Mouse (Mus musculus): ENCODE data around the gene Ptprm. TPM values are rescaled to one million over a fixed set of nuclear protein-coding genes. Genes with fewer than 3 reads are reported as not detected.
A peak's percentile ranks its signal among the peaks of the same experiment; 100 is the strongest.

The Ptprm gene
- polyA plus RNA-seq, 1 experiment from 2014 or later = 45.7 TPM

DNA sequence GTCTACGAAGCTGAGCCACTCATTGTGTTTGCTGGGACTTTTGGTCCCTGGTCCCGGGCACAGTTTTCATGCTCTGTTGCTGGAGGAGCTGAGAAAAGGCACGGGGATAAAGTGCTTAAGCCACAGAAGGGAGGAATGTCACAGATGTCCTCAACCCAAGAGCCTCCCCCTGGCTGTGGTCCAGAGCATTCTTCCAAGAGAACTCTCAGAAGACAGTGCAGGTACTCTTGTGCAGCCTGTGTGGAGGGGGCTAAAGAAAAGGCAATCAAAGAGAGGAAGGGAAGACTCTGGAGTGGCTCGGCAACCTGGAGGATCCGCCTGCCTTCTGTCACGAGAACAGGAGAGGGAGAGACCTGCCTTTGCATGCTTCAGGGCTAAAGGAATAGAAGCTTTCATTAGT lies 617.8 kb downstream of the Ptprm start:
- ATAC-seq (ENCODE audit: low read depth) = peak; percentile 30; the same call in 1 of the 2 replicates
- Histone ChIP-seq H3K27ac (ENCODE audit: low read length) (peak overlapping the region; percentile 30), H3K27me3 (ENCODE audit: control insufficient read depth, insufficient read depth, low read depth, low read length) (no peaks in the 10 kb centered on the region), H3K9ac (ENCODE audit: low read length) (no peak overlapping the region), H3K4me3 (ENCODE audit: low read length) (no peak overlapping the region), H3K9me3 (ENCODE audit: control insufficient read depth, low read length) (no peaks in the 10 kb centered on the region), H3K4me1 (replicated peaks; ENCODE audit: control insufficient read depth, insufficient read depth, low read length) (peaks cover 8% of the 10 kb centered on the region), H3K36me3 (ENCODE audit: control insufficient read depth, insufficient read depth, low read length) (no peaks in the 10 kb centered on the region), H3K4me2 (ENCODE audit: low read depth, low read length) (no peak overlapping the region)
- WGBS = 45% methylated on average over 6 of the region's 6 CpGs

GRCm38 (mm10) chr17:66733541-66733940 lies 620.7 kb downstream of the Ptprm start:
- Histone ChIP-seq H3K4me1 (replicated peaks; ENCODE audit: control insufficient read depth, insufficient read depth, low read length) (peaks cover 4% of the 10 kb centered on the region), H3K4me3 (ENCODE audit: low read length) (no peak overlapping the region), H3K4me2 (ENCODE audit: low read depth, low read length) (no peak overlapping the region), H3K9ac (ENCODE audit: low read length) (no peak overlapping the region), H3K27ac (ENCODE audit: low read length) (no peak overlapping the region), H3K36me3 (ENCODE audit: control insufficient read depth, insufficient read depth, low read length) (no peaks in the 10 kb centered on the region), H3K27me3 (ENCODE audit: control insufficient read depth, insufficient read depth, low read depth, low read length) (no peaks in the 10 kb centered on the region), H3K9me3 (ENCODE audit: control insufficient read depth, low read length) (no peaks in the 10 kb centered on the region)
- 80% methylated on average over 12 of the region's 12 CpGs for WGBS
- no peak for ATAC-seq (ENCODE audit: low read depth)

GRCm38 (mm10) chr17:66729979-66730378 lies 624.3 kb downstream of the Ptprm start:
- no peak for ATAC-seq (ENCODE audit: low read depth)
- no peak overlapping the region for H3K9ac ChIP-seq (ENCODE audit: low read length)
- no peak overlapping the region for H3K4me2 ChIP-seq (ENCODE audit: low read depth, low read length)
- no peaks in the 10 kb centered on the region for H3K36me3 ChIP-seq (ENCODE audit: control insufficient read depth, insufficient read depth, low read length)
- H3K4me3 ChIP-seq (ENCODE audit: low read length) = no peak overlapping the region
- H3K9me3 ChIP-seq (ENCODE audit: control insufficient read depth, low read length) = no peaks in the 10 kb centered on the region
- no peaks in the 10 kb centered on the region for H3K4me1 ChIP-seq (replicated peaks; ENCODE audit: control insufficient read depth, insufficient read depth, low read length)
- no peak overlapping the region for H3K27ac ChIP-seq (ENCODE audit: low read length)
- no peaks in the 10 kb centered on the region for H3K27me3 ChIP-seq (ENCODE audit: control insufficient read depth, insufficient read depth, low read depth, low read length)
- WGBS = 65% methylated on average over 6 of the region's 6 CpGs

- H3K4me3 ChIP-seq (ENCODE audit: low read length) = no peak overlapping the region
- no peaks in the 10 kb centered on the region; the same call in 1 of the 2 replicates for H3K36me3 ChIP-seq (ENCODE audit: control insufficient read depth, insufficient read depth, low read length)
- H3K9ac ChIP-seq (ENCODE audit: low read length) = no peak overlapping the region
- no peaks in the 10 kb centered on the region for H3K27me3 ChIP-seq (ENCODE audit: control insufficient read depth, insufficient read depth, low read depth, low read length)
- H3K9me3 ChIP-seq (ENCODE audit: control insufficient read depth, low read length) = no peaks in the 10 kb centered on the region
- no peak overlapping the region for H3K27ac ChIP-seq (ENCODE audit: low read length)
- H3K4me1 ChIP-seq (replicated peaks; ENCODE audit: control insufficient read depth, insufficient read depth, low read length) = no peaks in the 10 kb centered on the region
- no peak overlapping the region for H3K4me2 ChIP-seq (ENCODE audit: low read depth, low read length)
- no peak for ATAC-seq (ENCODE audit: low read depth)
- WGBS = 45% methylated on average over 9 of the region's 9 CpGs
Measured at GRCm38 (mm10) chr17:66720992-66721351, 633.3 kb downstream of the Ptprm start.

DNA sequence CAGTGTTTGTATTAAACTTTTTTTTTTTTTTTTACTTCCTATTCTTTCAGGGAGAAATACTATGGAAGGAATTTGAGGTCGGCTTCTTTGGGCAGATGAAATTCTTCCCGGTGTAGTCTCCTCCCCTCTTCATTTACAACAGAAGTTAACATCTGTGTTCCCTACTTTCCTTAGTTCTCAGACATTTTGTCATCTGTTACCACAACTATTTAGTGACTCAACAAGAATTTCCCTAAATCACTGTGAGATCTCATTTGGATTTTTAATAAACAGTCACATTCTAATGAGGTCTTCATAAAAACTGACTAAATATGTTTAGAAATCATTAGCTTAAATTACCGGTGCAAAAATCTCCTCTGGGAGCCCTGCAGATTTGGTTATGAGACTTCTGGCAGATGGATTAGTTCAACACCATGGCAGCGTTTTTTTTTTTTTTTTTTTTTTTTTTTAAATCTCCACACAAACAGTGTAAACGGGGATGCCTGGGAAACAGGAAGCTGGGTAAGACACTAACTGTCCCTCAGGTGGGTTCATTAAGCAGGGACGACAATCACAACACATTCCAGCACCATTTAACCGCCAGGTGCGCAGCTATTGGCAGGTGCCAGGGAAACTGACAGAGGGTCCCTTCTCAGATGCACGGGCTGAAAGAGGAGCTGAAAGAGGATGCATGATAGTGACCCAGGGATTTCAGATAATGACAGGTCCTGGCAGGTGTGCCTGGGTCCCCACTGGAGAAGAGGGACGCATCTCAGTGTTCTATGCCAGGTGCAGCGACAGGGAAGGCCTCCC lies 633.9 kb downstream of the Ptprm start:
- WGBS = 48% methylated on average over 11 of the region's 11 CpGs
- no peaks in the 10 kb centered on the region for H3K9me3 ChIP-seq (ENCODE audit: control insufficient read depth, low read length)
- no peak for ATAC-seq (ENCODE audit: low read depth)
- no peak overlapping the region for H3K9ac ChIP-seq (ENCODE audit: low read length)
- no peak overlapping the region for H3K4me3 ChIP-seq (ENCODE audit: low read length)
- H3K4me1 ChIP-seq (replicated peaks; ENCODE audit: control insufficient read depth, insufficient read depth, low read length) = no peaks in the 10 kb centered on the region
- no peaks in the 10 kb centered on the region; the same call in 1 of the 2 replicates for H3K36me3 ChIP-seq (ENCODE audit: control insufficient read depth, insufficient read depth, low read length)
- no peaks in the 10 kb centered on the region for H3K27me3 ChIP-seq (ENCODE audit: control insufficient read depth, insufficient read depth, low read depth, low read length)
- H3K4me2 ChIP-seq (ENCODE audit: low read depth, low read length) = no peak overlapping the region
- H3K27ac ChIP-seq (ENCODE audit: low read length) = no peak overlapping the region

DNA sequence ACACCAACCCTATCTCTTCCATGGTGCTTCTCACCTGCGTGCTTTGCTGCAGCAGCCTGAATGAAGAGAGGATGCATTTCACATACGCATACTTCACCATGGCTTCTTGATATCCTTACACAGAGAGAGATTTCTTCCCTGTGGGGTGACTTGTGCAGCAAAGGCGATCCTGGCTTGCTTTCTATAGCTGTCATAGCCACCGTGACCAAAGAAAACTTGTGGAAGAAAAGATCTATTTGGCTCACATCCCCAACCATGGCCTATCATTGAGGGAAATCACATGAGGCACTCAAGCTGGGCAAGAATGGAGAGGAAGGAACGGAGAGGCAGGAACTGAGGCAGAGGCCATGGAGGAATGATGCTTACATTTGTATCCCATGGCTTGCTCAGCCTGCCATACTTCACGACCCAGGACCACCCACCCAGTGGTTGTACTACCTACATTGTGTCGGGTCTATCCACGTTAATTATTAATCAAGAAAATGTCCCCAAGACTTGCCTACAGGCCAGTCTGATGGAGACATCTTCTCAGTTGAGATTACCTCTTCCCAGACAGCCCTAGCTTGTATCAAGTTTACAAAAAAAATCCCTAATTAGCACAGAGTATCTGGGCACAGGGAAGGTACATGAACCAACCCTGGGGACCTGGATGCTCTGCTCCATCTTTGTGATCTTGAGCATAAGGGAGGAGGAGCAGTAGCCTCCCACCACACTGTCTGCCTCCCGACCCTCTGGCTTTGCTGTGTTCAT lies 641.6 kb downstream of the Ptprm start:
- no peak for ATAC-seq (ENCODE audit: low read depth)
- no peaks in the 10 kb centered on the region for H3K9me3 ChIP-seq (ENCODE audit: control insufficient read depth, low read length)
- no peak overlapping the region for H3K27ac ChIP-seq (ENCODE audit: low read length)
- H3K36me3 ChIP-seq (ENCODE audit: control insufficient read depth, insufficient read depth, low read length) = no peaks in the 10 kb centered on the region
- H3K27me3 ChIP-seq (ENCODE audit: control insufficient read depth, insufficient read depth, low read depth, low read length) = no peaks in the 10 kb centered on the region
- no peak overlapping the region for H3K4me2 ChIP-seq (ENCODE audit: low read depth, low read length)
- no peak overlapping the region for H3K4me3 ChIP-seq (ENCODE audit: low read length)
- no peak overlapping the region for H3K9ac ChIP-seq (ENCODE audit: low read length)
- 83% methylated on average over 9 of the region's 9 CpGs for WGBS
- H3K4me1 ChIP-seq (replicated peaks; ENCODE audit: control insufficient read depth, insufficient read depth, low read length) = peaks cover 23% of the 10 kb centered on the region

DNA sequence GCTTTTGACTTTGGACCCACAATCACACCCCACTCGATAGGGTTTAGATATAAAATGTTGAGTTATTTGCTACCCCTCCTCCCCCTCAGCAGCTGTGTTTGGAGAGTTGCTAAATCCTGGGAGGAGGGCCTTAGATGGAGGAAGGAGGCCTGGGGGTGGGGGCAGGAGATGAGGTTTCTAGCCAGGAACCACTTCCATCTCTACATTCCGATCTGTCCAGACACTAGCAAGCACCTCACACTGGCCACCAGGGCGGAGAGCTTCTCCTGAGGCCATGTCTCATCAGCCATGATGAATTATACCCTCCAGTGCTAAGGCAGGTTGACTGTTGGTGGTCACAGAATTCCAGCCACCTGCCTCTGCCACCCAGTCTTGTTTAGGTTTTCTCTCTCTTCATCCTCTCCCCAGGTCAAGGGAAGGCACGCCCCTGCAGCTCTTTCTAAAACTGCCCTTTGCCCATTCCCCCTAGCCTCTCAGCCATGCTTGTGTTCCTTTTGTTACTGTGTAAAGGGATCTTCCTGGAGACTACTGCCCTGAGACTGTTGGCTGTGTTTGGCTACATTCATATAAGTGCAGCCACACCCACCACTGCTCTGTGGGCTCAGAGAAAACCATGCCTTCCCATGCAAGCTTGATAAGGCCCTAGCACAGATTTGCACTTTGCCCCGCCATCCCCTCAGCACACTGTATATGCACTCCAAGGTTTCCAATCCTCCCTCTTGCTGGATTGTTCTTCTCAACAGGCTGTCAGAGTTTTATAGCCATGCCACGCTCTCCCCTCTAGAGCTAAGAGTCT lies 642.8 kb downstream of the Ptprm start:
- H3K9me3 ChIP-seq (ENCODE audit: control insufficient read depth, low read length) = no peaks in the 10 kb centered on the region
- H3K4me1 ChIP-seq (replicated peaks; ENCODE audit: control insufficient read depth, insufficient read depth, low read length) = peaks cover 27% of the 10 kb centered on the region
- H3K36me3 ChIP-seq (ENCODE audit: control insufficient read depth, insufficient read depth, low read length) = no peaks in the 10 kb centered on the region
- no peak overlapping the region for H3K4me3 ChIP-seq (ENCODE audit: low read length)
- H3K27me3 ChIP-seq (ENCODE audit: control insufficient read depth, insufficient read depth, low read depth, low read length) = no peaks in the 10 kb centered on the region
- ATAC-seq (ENCODE audit: low read depth) = peak; percentile 53
- peak overlapping the region; percentile 79 for H3K27ac ChIP-seq (ENCODE audit: low read length)
- no peak overlapping the region for H3K4me2 ChIP-seq (ENCODE audit: low read depth, low read length)
- H3K9ac ChIP-seq (ENCODE audit: low read length) = no peak overlapping the region
- 36% methylated on average over 6 of the region's 6 CpGs for WGBS

- WGBS = 46% methylated on average over 4 of the region's 4 CpGs
- H3K36me3 ChIP-seq (ENCODE audit: control insufficient read depth, insufficient read depth, low read length) = no peaks in the 10 kb centered on the region
- no peak overlapping the region for H3K4me2 ChIP-seq (ENCODE audit: low read depth, low read length)
- H3K27ac ChIP-seq (ENCODE audit: low read length) = peak overlapping the region; percentile 79
- no peaks in the 10 kb centered on the region for H3K27me3 ChIP-seq (ENCODE audit: control insufficient read depth, insufficient read depth, low read depth, low read length)
- no peaks in the 10 kb centered on the region for H3K9me3 ChIP-seq (ENCODE audit: control insufficient read depth, low read length)
- H3K4me3 ChIP-seq (ENCODE audit: low read length) = no peak overlapping the region
- H3K4me1 ChIP-seq (replicated peaks; ENCODE audit: control insufficient read depth, insufficient read depth, low read length) = peaks cover 27% of the 10 kb centered on the region
- H3K9ac ChIP-seq (ENCODE audit: low read length) = no peak overlapping the region
- ATAC-seq (ENCODE audit: low read depth) = no peak
Measured at GRCm38 (mm10) chr17:66710568-66710967, 643.7 kb downstream of the Ptprm start.

GRCm38 (mm10) chr17:66708748-66709147 lies 645.5 kb downstream of the Ptprm start:
- peaks cover 27% of the 10 kb centered on the region for H3K4me1 ChIP-seq (replicated peaks; ENCODE audit: control insufficient read depth, insufficient read depth, low read length)
- H3K9me3 ChIP-seq (ENCODE audit: control insufficient read depth, low read length) = no peaks in the 10 kb centered on the region
- no peaks in the 10 kb centered on the region for H3K36me3 ChIP-seq (ENCODE audit: control insufficient read depth, insufficient read depth, low read length)
- H3K4me2 ChIP-seq (ENCODE audit: low read depth, low read length) = no peak overlapping the region
- peak; percentile 60 for ATAC-seq (ENCODE audit: low read depth)
- no peak overlapping the region for H3K9ac ChIP-seq (ENCODE audit: low read length)
- H3K27ac ChIP-seq (ENCODE audit: low read length) = peak overlapping the region; percentile 80
- H3K4me3 ChIP-seq (ENCODE audit: low read length) = no peak overlapping the region
- WGBS = 68% methylated on average over 4 of the region's 4 CpGs
- no peaks in the 10 kb centered on the region for H3K27me3 ChIP-seq (ENCODE audit: control insufficient read depth, insufficient read depth, low read depth, low read length)
